Mouse (Mus musculus) CH12.LX (cell line): ENCODE measurements at regions not wholly inside any gene's neighbourhood (a gene's known extent, or its start where the extent isn't known, plus 50 kb on each side); places are given as distances from the start of the nearest gene placed in this dataset.

Source experiments
- DNase-seq: peaks from one replicate; pipeline ENCODE4 v3.0.0-alpha.2; 2013; ENCODE audit errors: extremely low read depth
- H3K27ac ChIP-seq: 2 replicates; pipeline ENCODE4 v1.5.1; 2012; ENCODE audit warnings: low read depth, mild to moderate bottlenecking, control low read depth, moderate library complexity; ENCODE audit not compliant: insufficient read depth
- H3K27me3 ChIP-seq: replicated peaks from 2 replicates; pipeline ENCODE3; 2012; ENCODE audit warnings: inconsistent platforms
- H3K36me3 ChIP-seq, 2 experiments: replicated peaks in 1 of 2; 2 replicates each; pipeline versions ENCODE3 to v1.6.1; 2012; ENCODE audit warnings: inconsistent platforms in 1 of 2, low read length in 1 of 2, mild to moderate bottlenecking in 1 of 2, mixed read lengths in 1 of 2, moderate library complexity in 1 of 2; ENCODE audit not compliant: control insufficient read depth in 1 of 2, insufficient read depth in 1 of 2
- H3K4me1 ChIP-seq, 2 experiments: 2 replicates each; pipeline ENCODE4 v1.6.1; 2012; ENCODE audit warnings: inconsistent platforms in 1 of 2, moderate library complexity in 1 of 2; ENCODE audit not compliant: insufficient read depth in 2 of 2, control insufficient read depth in 1 of 2
- H3K4me2 ChIP-seq: 2 replicates; pipeline ENCODE4 v1.6.1; 2012; ENCODE audit warnings: low read depth, mild to moderate bottlenecking, control low read depth; ENCODE audit not compliant: poor library complexity, insufficient read depth, severe bottlenecking
- H3K4me3 ChIP-seq, 3 experiments: fragments of 150-350 bp in 1 of 3; sonication (generic) in 1 of 3; replicated peaks in 1 of 3; 2 replicates each; pipeline versions ENCODE3 to v1.5.1; 2011 to 2012; ENCODE audit warnings: low read depth in 2 of 3, low read length in 2 of 3, mild to moderate bottlenecking in 2 of 3, moderate library complexity in 2 of 3, control low read depth in 1 of 3, improper control_type of control experiment in 1 of 3, inconsistent platforms in 1 of 3, mixed read lengths in 1 of 3; ENCODE audit not compliant: poor library complexity in 1 of 3
- H3K79me2 ChIP-seq: replicated peaks from 2 replicates; pipeline ENCODE4 v1.6.1; 2012; ENCODE audit warnings: mild to moderate bottlenecking, moderate library complexity; ENCODE audit not compliant: control insufficient read depth, poor library complexity, insufficient read depth, severe bottlenecking; ENCODE audit errors: extremely low read depth
- H3K9ac ChIP-seq: 2 replicates; pipeline ENCODE4 v1.6.1; 2012; ENCODE audit warnings: low read depth, mild to moderate bottlenecking, control low read depth, moderate library complexity; ENCODE audit not compliant: insufficient read depth
- H3K9me3 ChIP-seq: replicated peaks from 2 replicates; pipeline ENCODE3; 2012; ENCODE audit warnings: low read length, inconsistent platforms, mixed read lengths
- BHLHE40 ChIP-seq: IDR thresholded peaks from 2 replicates; pipeline ENCODE4 v1.6.1; 2011; ENCODE audit warnings: mild to moderate bottlenecking, low read depth, low read length, improper control_type of control experiment
- CTCF ChIP-seq, 2 experiments: IDR thresholded peaks in 1 of 2; conservative IDR thresholded peaks in 1 of 2; 2 replicates each; pipeline ENCODE4 v1.5.1; 2011 to 2012; ENCODE audit warnings: low read depth in 2 of 2, low read length in 2 of 2, improper control_type of control experiment in 1 of 2, inconsistent platforms in 1 of 2, mild to moderate bottlenecking in 1 of 2, moderate library complexity in 1 of 2
- E2F4 ChIP-seq: IDR thresholded peaks from 2 replicates; pipeline ENCODE4 v1.6.1; 2011; ENCODE audit warnings: low read depth, low read length, improper control_type of control experiment; ENCODE audit not compliant: insufficient replicate concordance
- ELF1 ChIP-seq: IDR thresholded peaks from 2 replicates; pipeline ENCODE4 v1.6.1; 2014; ENCODE audit warnings: low read depth, mild to moderate bottlenecking, inconsistent platforms, low read length, improper control_type of control experiment
- EP300 ChIP-seq: IDR thresholded peaks from 2 replicates; pipeline ENCODE4 v1.6.1; 2011; ENCODE audit warnings: low read length, improper control_type of control experiment
- ETS1 ChIP-seq: conservative IDR thresholded peaks from 2 replicates; pipeline ENCODE4 v1.6.1; 2012; ENCODE audit warnings: low read depth, mild to moderate bottlenecking, inconsistent platforms, low read length, improper control_type of control experiment, moderate library complexity
- HCFC1 ChIP-seq: IDR thresholded peaks from 2 replicates; pipeline ENCODE4 v1.6.1; 2012; ENCODE audit warnings: low read depth, mild to moderate bottlenecking, inconsistent platforms, low read length, improper control_type of control experiment
- IRF4 ChIP-seq: IDR thresholded peaks from 2 replicates; pipeline ENCODE4 v1.6.1; 2014; ENCODE audit warnings: low read depth, mild to moderate bottlenecking, inconsistent platforms, low read length, improper control_type of control experiment
- JUN ChIP-seq: IDR thresholded peaks from 2 replicates; pipeline ENCODE4 v1.6.1; 2011; ENCODE audit warnings: low read depth, mild to moderate bottlenecking, low read length, improper control_type of control experiment, moderate library complexity; ENCODE audit not compliant: insufficient read depth
- JUND ChIP-seq: conservative IDR thresholded peaks from 2 replicates; pipeline ENCODE4 v1.6.1; 2011; ENCODE audit warnings: low read depth, low read length, improper control_type of control experiment
- KAT2A ChIP-seq: IDR thresholded peaks from 2 replicates; pipeline ENCODE4 v1.6.1; 2012; ENCODE audit warnings: low read length, improper control_type of control experiment, inconsistent platforms; ENCODE audit not compliant: insufficient replicate concordance
- MAFK ChIP-seq: IDR thresholded peaks from 2 replicates; pipeline ENCODE4 v1.6.1; 2011; ENCODE audit warnings: low read length, improper control_type of control experiment; ENCODE audit not compliant: insufficient replicate concordance
- MAX ChIP-seq: IDR thresholded peaks from 2 replicates; pipeline ENCODE4 v1.6.1; 2011; ENCODE audit warnings: low read length, improper control_type of control experiment
- MAZ ChIP-seq: IDR thresholded peaks from 2 replicates; pipeline ENCODE4 v1.6.1; 2012; ENCODE audit warnings: low read depth, mild to moderate bottlenecking, inconsistent platforms, low read length, improper control_type of control experiment, moderate library complexity
- MYC ChIP-seq: IDR thresholded peaks from 2 replicates; pipeline ENCODE4 v1.6.1; 2011; ENCODE audit warnings: low read depth, mild to moderate bottlenecking, improper control_type of control experiment, low read length
- NELFE ChIP-seq: IDR thresholded peaks from 2 replicates; pipeline ENCODE4 v1.6.1; 2011; ENCODE audit warnings: low read depth, low read length, improper control_type of control experiment
- NRF1 ChIP-seq: IDR thresholded peaks from 2 replicates; pipeline ENCODE4 v1.6.1; 2014; ENCODE audit warnings: low read depth, mild to moderate bottlenecking, inconsistent platforms, low read length, improper control_type of control experiment, moderate library complexity
- PAX5 ChIP-seq: IDR thresholded peaks from 2 replicates; pipeline ENCODE4 v1.6.1; 2012; ENCODE audit warnings: low read length, inconsistent platforms, mixed read lengths
- POLR2AphosphoS2 ChIP-seq: IDR thresholded peaks from 2 replicates; pipeline ENCODE4 v1.6.1; 2011; ENCODE audit warnings: low read depth, low read length, improper control_type of control experiment
- TBP ChIP-seq: conservative IDR thresholded peaks from 2 replicates; pipeline ENCODE4 v1.6.1; 2011; ENCODE audit warnings: low read depth, low read length, improper control_type of control experiment
- USF1 ChIP-seq: IDR thresholded peaks from 2 replicates; pipeline ENCODE4 v1.6.1; 2014; ENCODE audit warnings: low read depth, mild to moderate bottlenecking, inconsistent platforms, low read length, improper control_type of control experiment
- USF2 ChIP-seq: conservative IDR thresholded peaks from 2 replicates; pipeline ENCODE4 v1.6.1; 2011; ENCODE audit warnings: low read depth, low read length, improper control_type of control experiment
- ZC3H11A ChIP-seq: IDR thresholded peaks from 2 replicates; pipeline ENCODE4 v1.6.1; 2012; ENCODE audit warnings: low read depth, mild to moderate bottlenecking, inconsistent platforms, low read length, improper control_type of control experiment
- ZKSCAN1 ChIP-seq: IDR thresholded peaks from 2 replicates; pipeline ENCODE4 v1.6.1; 2012; ENCODE audit warnings: low read depth, inconsistent platforms, low read length, improper control_type of control experiment, borderline replicate concordance
- ZNF384 ChIP-seq: IDR thresholded peaks from 2 replicates; pipeline ENCODE4 v1.6.1; 2012; ENCODE audit warnings: low read depth, low read length, improper control_type of control experiment, inconsistent platforms
- dilution Hi-C: fragments of 300-500 bp; cut with MboI; formaldehyde crosslinking; loops from 2 replicates; pipeline ENCODE4 v1.14.3; 2020; ENCODE audit warnings: low sequenced_read_pairs; ENCODE audit not compliant: extremely low pct_unique_long_range_greater_than_20kb, extremely low pct_ligation_motif_present
- in situ Hi-C: fragments of 300-500 bp; cut with MboI; formaldehyde crosslinking; loops from 3 replicates; pipeline ENCODE4 v1.14.3; 2019; ENCODE audit warnings: low sequenced_read_pairs, low pct_ligation_motif_present, low pct_unique_long_range_greater_than_20kb, mixed read lengths

- Histone ChIP-seq H3K79me2 (no peaks in the 10 kb centered on the region), H3K27ac (no peak overlapping the region), H3K4me2 (no peak overlapping the region)
- dilution Hi-C loops: no loop called here
- TF ChIP-seq MAX (no peak), PAX5 (no peak), USF2 (no peak), EP300 (no peak), MAFK (no peak), MAZ (no peak), BHLHE40 (no peak), ETS1 (no peak), JUN (no peak), MYC (no peak), POLR2AphosphoS2 (no peak), IRF4 (no peak), ZC3H11A (no peak), ZNF384 (no peak), JUND (no peak), TBP (no peak), NELFE (no peak), CTCF (conservative IDR thresholded peaks at IDR 0.05 in 1 of 2, IDR thresholded peaks at IDR 0.05 in 1 of 2; ENCODE audit: low read depth in 2 of 2, low read length in 2 of 2) (no peak), ZKSCAN1 (no peak), USF1 (no peak)
- TF ChIP-seq, all 38 proteins: peak for 0
- Histone ChIP-seq H3K36me3 (no peaks in the 10 kb centered on the region), H3K4me1 (no peaks in the 10 kb centered on the region), H3K9ac (no peak overlapping the region), H3K9me3 (no peaks in the 10 kb centered on the region), H3K4me3 (no peak overlapping the region), H3K27me3 (no peaks in the 10 kb centered on the region)
- no peak for DNase-seq
- in situ Hi-C loops: no loop called here
Measured at GRCm38 (mm10) chr12:42369029-42369577, 882.9 kb upstream of the Lrrn3 start.

- H3K79me2 ChIP-seq: no peaks in the 10 kb centered on the region
- H3K27me3 ChIP-seq: no peaks in the 10 kb centered on the region
- H3K4me2 ChIP-seq: no peak overlapping the region
- TF ChIP-seq PAX5 (no peak), TBP (no peak), ELF1 (no peak), HCFC1 (no peak), KAT2A (no peak), E2F4 (no peak), USF2 (no peak), ETS1 (no peak), IRF4 (no peak), BHLHE40 (no peak), MYC (no peak), NRF1 (no peak)
- TF ChIP-seq, all 38 proteins: peak for 0
- no peaks in the 10 kb centered on the region for H3K4me1 ChIP-seq
- no peak overlapping the region for H3K4me3 ChIP-seq
- no peak overlapping the region for H3K27ac ChIP-seq
- in situ Hi-C loops: no loop called here
- H3K9me3 ChIP-seq: no peaks in the 10 kb centered on the region
- H3K36me3 ChIP-seq: no peaks in the 10 kb centered on the region
- dilution Hi-C loops: no loop called here
- no peak overlapping the region for H3K9ac ChIP-seq
- DNase-seq: no peak
Measured at GRCm38 (mm10) chr12:42338996-42339680, 852.9 kb upstream of the Lrrn3 start.
